Mouse (Mus musculus) testis, postnatal 10 days (tissue): ENCODE results near the gene Mrps36.
"Not testable (repeated sequence)": the region's sequence is repeated elsewhere in the genome, so short reads cannot be mapped to it uniquely, and the experiment has no call there.

Source experiments
- DNase-seq: peaks from one replicate; pipeline ENCODE4 v3.0.0; 2021; ENCODE audit warnings: low spot score

Mrps36 gene

GRCm38 (mm10) chr13:100744036-100744744 lies at the start of gene Mrps36:
Gene Mrps36, minus strand, starts transcription at chr13:100744659.
- DNase-seq: peak; percentile 97

- DNase-seq: no peak
Measured at GRCm38 (mm10) chr13:100789083-100789482, 44.6 kb upstream of the Mrps36 start.

GRCm38 (mm10) chr13:100788057-100788456 lies 43.6 kb upstream of the Mrps36 start:
- DNase-seq: not testable (repeated sequence)

GRCm38 (mm10) chr13:100787316-100788010 lies 43.0 kb upstream of the Mrps36 start:
- DNase-seq: no peak

GRCm38 (mm10) chr13:100786414-100786867 lies 42.0 kb upstream of the Mrps36 start, which contains the start of gene Ccnb1:
Gene Ccnb1, minus strand, starts transcription at chr13:100786570.
- DNase-seq: peak; percentile 94

- no peak for DNase-seq
Measured at GRCm38 (mm10) chr13:100785806-100786413, 41.5 kb upstream of the Mrps36 start.

GRCm38 (mm10) chr13:100777491-100777890 lies 33.0 kb upstream of the Mrps36 start:
- no peak for DNase-seq

- DNase-seq: no peak
Measured at GRCm38 (mm10) chr13:100776710-100777109, 32.3 kb upstream of the Mrps36 start.

GRCm38 (mm10) chr13:100776056-100776419 lies 31.6 kb upstream of the Mrps36 start:
- DNase-seq: no peak

- peak; percentile 91 for DNase-seq
Measured at GRCm38 (mm10) chr13:100775252-100776055, 31.0 kb upstream of the Mrps36 start, which contains the start of gene Cenph. Gene Cenph, minus strand, starts transcription at chr13:100775899.

GRCm38 (mm10) chr13:100774704-100775103 lies 30.2 kb upstream of the Mrps36 start:
- DNase-seq: no peak

GRCm38 (mm10) chr13:100755329-100755728 lies 10.9 kb upstream of the Mrps36 start:
- DNase-seq: no peak

GRCm38 (mm10) chr13:100754186-100754585 lies 9.7 kb upstream of the Mrps36 start:
- no peak for DNase-seq

- no peak for DNase-seq
Measured at GRCm38 (mm10) chr13:100753011-100753410, 8.6 kb upstream of the Mrps36 start.

- DNase-seq: no peak
Measured at GRCm38 (mm10) chr13:100752529-100752928, 8.1 kb upstream of the Mrps36 start.

- DNase-seq: no peak
Measured at GRCm38 (mm10) chr13:100751402-100751801, 6.9 kb upstream of the Mrps36 start.

GRCm38 (mm10) chr13:100750799-100751198 lies 6.3 kb upstream of the Mrps36 start:
- DNase-seq: no peak

GRCm38 (mm10) chr13:100748638-100749037 lies 4.2 kb upstream of the Mrps36 start:
- DNase-seq: no peak

GRCm38 (mm10) chr13:100746090-100746489 lies 1.6 kb upstream of the Mrps36 start:
- no peak for DNase-seq

GRCm38 (mm10) chr13:100743346-100744035 lies 968 bp downstream of the Mrps36 start:
- DNase-seq: peak; percentile 26

- DNase-seq: no peak
Measured at GRCm38 (mm10) chr13:100742831-100743230, 1.6 kb downstream of the Mrps36 start.
